Mouse (Mus musculus): Measurements from ENCODE around the gene Lss.

The Lss gene

GRCm38 (mm10) chr10:76531375-76531774 lies at the start of gene Lss:
Lss (plus strand) TSS chr10:76531588.
- DNase-seq (ENCODE audit: low spot score in 2 of 2) = peak; percentile 94 to 97

- no peak for DNase-seq (ENCODE audit: low spot score in 2 of 2)
Observed at GRCm38 (mm10) chr10:76486302-76486701, 45.1 kb upstream of the Lss start.

DNA sequence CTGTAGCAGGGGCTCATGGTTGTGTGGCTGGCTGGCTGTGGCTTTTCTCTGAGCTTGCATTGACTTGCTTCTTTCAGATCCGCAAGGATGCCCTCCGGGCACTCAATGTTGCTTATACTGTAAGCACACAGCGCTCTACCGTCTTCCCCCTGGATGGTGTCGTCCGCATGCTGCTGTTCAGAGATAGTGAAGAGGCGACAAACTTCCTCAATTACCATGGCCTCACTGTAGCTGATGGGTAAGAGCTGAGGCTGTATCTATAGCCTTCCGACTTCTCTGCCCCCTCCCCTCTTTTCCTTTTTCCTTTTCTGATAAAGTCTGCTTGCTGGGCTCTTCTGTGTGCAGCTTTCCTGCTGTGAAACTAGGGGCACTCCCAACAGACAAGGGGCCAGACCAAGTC lies 43.1 kb upstream of the Lss start:
- no peak for DNase-seq (ENCODE audit: low spot score in 2 of 2)

GRCm38 (mm10) chr10:76489205-76489604 lies 42.2 kb upstream of the Lss start:
- no peak for DNase-seq (ENCODE audit: low spot score in 2 of 2)

DNA sequence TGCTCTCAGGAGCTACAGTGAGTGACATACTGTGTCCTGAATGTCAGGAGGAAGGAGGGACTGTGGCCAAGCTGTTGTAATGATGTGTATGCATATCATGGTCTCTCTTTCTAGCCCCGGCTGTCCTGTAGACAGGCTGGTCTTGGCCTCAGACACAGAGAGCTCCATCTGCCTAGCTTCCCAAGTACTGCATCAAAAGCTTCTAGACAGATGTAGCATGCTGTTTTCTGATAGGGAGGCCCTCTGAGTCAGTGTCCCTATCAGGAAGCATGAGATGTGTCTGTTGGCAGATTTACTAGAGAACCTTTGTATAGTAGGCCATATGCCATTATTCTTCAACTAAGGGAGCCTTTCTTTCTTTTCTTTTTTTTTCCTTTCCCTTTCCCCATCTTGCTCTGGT lies 37.9 kb upstream of the Lss start:
- no peak for DNase-seq (ENCODE audit: low spot score in 2 of 2)

DNA sequence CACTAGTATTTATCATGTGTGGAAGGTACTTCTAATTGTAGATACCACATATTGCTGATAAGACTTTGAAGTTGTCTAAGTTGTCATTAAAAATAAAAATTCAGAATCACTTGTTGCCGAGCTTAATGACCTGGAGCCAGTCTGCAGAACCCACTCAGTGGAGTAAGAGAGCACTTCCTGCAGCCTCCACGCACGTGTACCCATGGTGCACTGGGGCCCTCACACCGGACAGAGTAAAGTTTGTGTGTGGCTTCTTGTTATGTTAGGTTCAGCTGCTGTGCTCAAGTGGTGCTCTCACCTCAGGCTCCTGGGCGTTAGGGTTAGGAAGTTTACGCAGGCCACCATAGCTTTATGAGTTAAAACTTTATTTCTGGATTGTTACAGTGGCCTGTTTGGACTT lies 35.9 kb upstream of the Lss start:
- DNase-seq (ENCODE audit: low spot score in 2 of 2) = no peak

DNA sequence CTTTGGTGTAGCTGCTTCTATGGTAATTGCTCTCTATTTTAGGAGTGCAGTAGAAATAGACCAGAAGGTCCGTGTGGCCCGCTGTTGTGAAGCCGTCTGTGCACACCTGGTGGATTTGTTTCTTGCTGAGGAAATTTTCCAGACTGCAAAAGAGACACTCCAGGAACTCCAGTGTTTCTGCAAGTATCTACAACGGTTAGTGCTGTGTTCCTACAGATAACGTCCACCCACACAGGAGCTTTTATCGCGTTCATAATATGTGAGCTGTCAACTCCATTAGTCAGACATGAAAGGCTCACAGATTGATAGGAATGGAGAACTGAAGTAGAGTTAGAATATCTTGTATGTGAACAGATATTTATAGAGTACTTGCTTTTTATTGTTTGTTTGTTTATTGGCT lies 35.0 kb upstream of the Lss start:
- no peak for DNase-seq (ENCODE audit: low spot score in 2 of 2)

- DNase-seq (ENCODE audit: low spot score in 2 of 2) = no peak
Observed at GRCm38 (mm10) chr10:76497522-76497921, 33.9 kb upstream of the Lss start.

- DNase-seq (ENCODE audit: low spot score in 2 of 2) = no peak
Observed at GRCm38 (mm10) chr10:76504271-76504943, 27.0 kb upstream of the Lss start.

DNA sequence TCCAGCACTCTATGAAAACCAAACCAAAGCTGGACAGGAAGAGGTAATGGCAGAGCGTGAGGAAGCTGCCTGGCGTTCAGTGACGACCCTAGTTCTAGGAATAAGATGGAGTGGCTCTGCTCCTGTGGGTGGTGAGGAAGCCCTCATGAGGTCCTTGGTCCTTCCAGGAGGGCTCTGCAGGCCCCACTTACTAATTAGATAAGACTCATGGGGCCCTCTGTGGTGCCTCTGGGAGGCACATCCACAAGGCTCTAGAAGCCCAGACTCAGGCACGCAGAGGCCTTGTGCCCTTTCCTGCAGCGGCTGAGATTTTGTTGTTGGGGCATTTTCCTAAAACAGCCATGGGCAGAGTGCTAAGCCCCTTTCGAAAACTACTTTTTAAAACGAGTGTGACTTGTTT lies 25.5 kb upstream of the Lss start:
- no peak for DNase-seq (ENCODE audit: low spot score in 2 of 2)

DNA sequence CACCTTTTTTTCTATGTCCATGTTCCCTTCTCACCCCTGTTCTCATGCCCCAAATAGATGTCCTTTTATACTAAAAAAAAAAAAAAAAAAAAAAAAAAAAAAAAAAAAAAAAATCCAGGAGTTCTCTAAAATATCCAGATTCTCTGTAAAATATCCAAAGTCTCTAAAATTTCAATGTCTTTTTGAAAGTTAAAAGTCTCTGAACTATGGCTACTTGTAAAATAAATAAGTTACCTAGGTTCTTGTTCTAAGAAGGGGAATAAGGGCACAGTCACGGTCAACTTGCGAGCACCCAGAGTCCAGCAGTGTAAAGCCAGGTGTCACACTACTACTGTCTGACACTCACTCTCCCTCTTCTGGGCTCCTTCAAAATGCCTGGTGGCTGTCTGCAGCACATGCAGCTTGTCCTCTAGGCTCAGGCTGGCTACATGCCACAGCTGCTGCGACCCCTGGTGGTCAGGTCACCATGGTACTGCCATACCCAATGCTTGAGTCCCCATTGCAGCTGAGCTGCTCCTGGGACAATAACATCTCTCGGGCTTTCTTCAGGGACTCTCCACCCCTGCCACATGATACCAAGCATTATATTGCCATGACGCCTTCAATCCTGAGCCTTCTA lies 18.3 kb upstream of the Lss start:
- DNase-seq (ENCODE audit: low spot score in 2 of 2) = no peak

- DNase-seq (ENCODE audit: low spot score in 2 of 2) = peak in 1 of 2 experiments; percentile 16
Observed at GRCm38 (mm10) chr10:76530922-76531321, 466 bp upstream of the Lss start.

DNA sequence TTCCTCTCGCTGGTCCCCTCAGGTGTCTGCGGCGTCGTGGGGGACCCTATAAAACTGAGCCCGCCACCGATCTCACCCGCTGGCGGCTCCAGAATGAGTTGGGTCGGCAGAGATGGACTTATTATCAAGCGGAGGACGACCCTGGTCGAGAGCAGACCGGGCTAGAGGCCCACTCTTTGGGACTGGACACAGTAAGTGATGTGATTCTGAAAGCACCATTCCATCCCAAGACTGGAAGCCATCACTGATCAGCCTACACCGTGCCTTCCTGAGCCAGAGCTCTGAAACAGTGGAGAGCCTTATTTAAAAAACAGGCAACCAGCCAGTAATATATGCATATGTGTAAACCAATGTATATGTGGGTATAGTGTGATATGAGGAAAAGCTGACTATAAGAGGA lies 440 bp downstream of the Lss start:
- DNase-seq (ENCODE audit: low spot score in 2 of 2) = no peak

DNA sequence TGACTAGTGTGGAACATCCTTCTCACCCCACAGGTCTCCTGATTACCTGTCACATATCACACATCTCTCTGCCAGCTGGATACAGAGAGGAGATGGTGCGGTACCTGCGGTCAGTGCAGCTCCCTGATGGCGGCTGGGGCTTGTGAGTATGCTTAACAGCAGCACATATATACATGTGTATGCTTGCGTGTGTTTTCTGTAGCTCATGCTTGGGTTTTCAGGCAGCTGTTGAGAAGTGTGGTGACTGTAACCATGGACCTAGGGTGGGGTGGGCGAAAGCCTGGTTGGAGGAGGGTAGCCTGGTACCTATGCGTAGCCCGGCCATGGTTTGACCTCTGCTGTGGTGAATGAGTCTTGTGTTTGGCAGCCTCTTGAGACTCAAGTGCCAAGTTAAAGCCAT lies 4.1 kb downstream of the Lss start:
- no peak for DNase-seq (ENCODE audit: low spot score in 2 of 2)

GRCm38 (mm10) chr10:76537619-76538018 lies 6.2 kb downstream of the Lss start:
- no peak for DNase-seq (ENCODE audit: low spot score in 2 of 2)

DNA sequence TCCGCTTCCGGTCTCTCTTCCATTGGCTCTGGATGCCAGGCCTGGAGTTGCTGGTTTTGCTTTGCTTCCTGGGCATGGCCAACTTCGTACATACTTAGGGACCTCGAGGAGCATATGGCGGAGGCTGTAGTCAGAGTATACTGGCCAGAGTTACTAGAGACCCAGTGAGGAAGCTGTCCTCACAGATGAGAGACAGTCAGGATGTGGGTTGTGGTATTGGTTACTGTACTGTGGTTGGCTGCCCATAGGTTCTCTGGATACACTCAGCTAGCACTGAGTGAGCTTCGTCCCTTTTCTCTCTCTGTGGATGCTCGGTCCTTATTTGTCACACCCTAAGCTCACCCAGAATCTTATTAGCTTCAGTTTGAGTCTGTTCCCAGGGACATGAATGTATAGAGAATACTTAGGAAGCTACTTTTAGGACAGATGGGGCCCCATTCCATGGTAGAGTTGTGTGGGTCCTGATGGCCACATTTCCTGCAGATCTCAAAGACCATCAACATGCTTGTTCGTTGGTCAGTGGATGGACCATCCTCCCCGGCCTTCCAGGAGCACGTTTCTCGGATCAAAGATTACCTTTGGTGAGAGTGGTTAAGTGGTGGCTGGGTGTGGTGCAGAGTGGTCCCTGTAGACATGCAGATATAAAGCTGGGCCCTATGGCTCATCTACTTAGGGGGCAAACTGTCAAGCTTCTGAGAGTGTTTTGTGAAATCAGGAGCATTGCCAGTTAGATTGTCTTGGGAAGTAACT lies 10.1 kb downstream of the Lss start:
- no peak for DNase-seq (ENCODE audit: low spot score in 2 of 2)

DNA sequence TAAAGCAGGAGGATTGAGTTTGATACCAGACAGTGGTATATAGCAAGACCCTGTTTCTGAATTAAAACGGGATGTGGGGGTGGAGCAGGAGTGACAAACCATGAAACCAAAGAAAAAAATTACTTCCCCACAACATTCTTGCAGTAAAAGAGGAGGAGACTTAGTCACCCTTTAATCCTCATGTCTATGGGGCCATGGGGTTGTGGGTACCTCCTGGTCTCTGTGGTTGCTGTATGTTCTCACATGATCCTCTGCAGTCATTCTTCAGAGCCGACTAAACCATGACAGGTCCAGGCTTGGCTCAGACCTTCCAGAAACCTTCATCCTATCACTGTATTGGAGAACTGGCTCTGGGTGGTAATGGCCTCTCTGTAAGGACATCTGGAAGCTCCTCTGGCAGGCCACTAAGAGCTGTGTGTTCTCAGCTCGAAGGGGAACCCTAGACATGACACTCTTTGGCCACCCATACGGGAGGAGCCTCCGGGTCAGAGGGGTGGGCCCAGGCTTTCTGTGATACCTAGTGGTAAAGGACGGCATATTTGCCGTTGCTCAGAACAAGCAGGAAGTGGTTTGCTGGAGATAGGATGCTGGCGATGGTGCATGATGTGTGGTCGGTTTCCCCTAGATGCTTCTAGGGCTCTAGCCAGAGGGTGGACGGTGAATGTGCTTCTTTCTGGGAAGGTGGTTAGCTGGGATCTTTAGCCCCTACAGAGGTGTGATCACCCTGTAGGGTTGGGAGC lies 11.4 kb downstream of the Lss start:
- no peak for DNase-seq (ENCODE audit: low spot score in 2 of 2)

GRCm38 (mm10) chr10:76546566-76546965 lies 15.2 kb downstream of the Lss start:
- no peak for DNase-seq (ENCODE audit: low spot score in 2 of 2)

GRCm38 (mm10) chr10:76548218-76548617 lies 16.8 kb downstream of the Lss start:
- DNase-seq (ENCODE audit: low spot score in 2 of 2) = no peak

DNA sequence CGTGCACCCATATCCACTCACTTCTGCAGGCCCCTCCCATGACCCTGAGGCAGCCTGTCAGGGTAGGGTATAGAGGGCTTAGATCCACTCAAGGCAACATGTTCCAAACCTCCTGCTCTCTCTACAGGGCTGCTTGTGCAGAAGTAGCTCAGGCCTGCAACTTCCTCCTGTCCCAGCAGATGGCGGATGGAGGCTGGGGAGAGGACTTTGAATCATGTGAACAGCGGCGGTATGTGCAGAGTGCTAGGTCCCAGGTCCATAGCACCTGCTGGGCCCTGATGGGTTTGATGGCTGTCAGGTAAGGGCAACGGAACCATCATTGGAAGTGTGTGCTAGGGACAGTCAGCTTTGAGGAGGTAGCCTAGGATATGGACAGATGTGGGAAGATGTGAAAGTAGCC lies 19.1 kb downstream of the Lss start:
- DNase-seq (ENCODE audit: low spot score in 2 of 2) = no peak

DNA sequence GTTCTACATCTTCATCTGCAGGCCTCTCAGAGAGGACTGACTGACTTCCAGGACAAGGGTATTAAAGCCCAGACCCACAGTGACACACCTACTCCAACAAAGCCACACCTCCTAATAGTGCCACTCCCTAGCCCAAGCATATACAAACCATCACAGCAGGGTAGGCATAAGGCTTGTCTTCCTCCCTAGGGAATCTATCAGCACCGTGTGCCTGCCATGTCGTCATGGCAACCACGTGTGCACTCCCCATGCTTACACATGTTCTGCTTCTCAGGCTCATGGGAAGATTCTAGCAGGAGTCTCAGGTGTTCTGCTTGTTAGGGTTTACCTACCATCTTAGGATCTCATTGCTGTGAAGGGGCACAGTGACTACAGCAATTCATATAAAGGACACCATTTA lies 20.2 kb downstream of the Lss start:
- DNase-seq (ENCODE audit: low spot score in 2 of 2) = no peak

GRCm38 (mm10) chr10:76554061-76554460 lies 22.7 kb downstream of the Lss start:
- no peak for DNase-seq (ENCODE audit: low spot score in 2 of 2)

Data from right cerebral cortex, postnatal 36 days (tissue).